Mouse (Mus musculus) midbrain, postnatal 0 days (tissue): Measurements from ENCODE around the gene Cit. TPM values are rescaled to one million over a fixed set of nuclear protein-coding genes. Genes with fewer than 3 reads are reported as not detected.

Experiments used
- ATAC-seq: fragments of 200-750 bp; cut with Nextera tagmentation; 2 replicates; pipeline ENCODE4 v1.8.0; 2017; ENCODE audit warnings: moderate number of reproducible peaks, mild to moderate bottlenecking, moderate TSS enrichment, moderate library complexity; ENCODE audit not compliant: low FRiP score
- DNase-seq: peaks from one replicate; pipeline ENCODE4 v3.0.0-alpha.2; 2015; ENCODE audit warnings: low spot score
- H3K27ac ChIP-seq: fragments of 300-500 bp; sonication (generic); 2 replicates; pipeline ENCODE4 v1.5.1; 2014; ENCODE audit warnings: low read depth, mild to moderate bottlenecking, low read length, mixed read lengths
- H3K27me3 ChIP-seq: fragments of 300-500 bp; sonication (generic); 2 replicates; pipeline ENCODE4 v1.6.1; 2014; ENCODE audit warnings: low read length, control low read depth, mixed read lengths; ENCODE audit not compliant: insufficient read depth
- H3K36me3 ChIP-seq: fragments of 300-500 bp; sonication (generic); 2 replicates; pipeline ENCODE4 v1.6.1; 2014; ENCODE audit warnings: low read length, control low read depth, mixed read lengths; ENCODE audit not compliant: insufficient read depth
- H3K4me1 ChIP-seq: fragments of 300-500 bp; sonication (generic); 2 replicates; pipeline ENCODE4 v1.6.1; 2014; ENCODE audit warnings: mild to moderate bottlenecking, control low read depth, antibody characterized with exemption, low read length, mixed read lengths; ENCODE audit not compliant: insufficient read depth
- H3K4me2 ChIP-seq: fragments of 300-500 bp; sonication (generic); 2 replicates; pipeline ENCODE4 v1.6.1; 2014; ENCODE audit warnings: low read depth, mild to moderate bottlenecking, low read length, mixed read lengths; ENCODE audit not compliant: poor library complexity, severe bottlenecking
- H3K4me3 ChIP-seq: fragments of 300-500 bp; sonication (generic); 2 replicates; pipeline ENCODE4 v1.5.1; 2014; ENCODE audit warnings: low read depth, mild to moderate bottlenecking, low read length, moderate library complexity
- H3K9ac ChIP-seq: fragments of 300-500 bp; sonication (generic); replicated peaks from 2 replicates; pipeline ENCODE4 v1.6.1; 2014; ENCODE audit warnings: mild to moderate bottlenecking, low read length, moderate library complexity, mixed read lengths; ENCODE audit not compliant: poor library complexity, severe bottlenecking
- H3K9me3 ChIP-seq: fragments of 300-500 bp; sonication (generic); 2 replicates; pipeline ENCODE4 v1.6.1; 2016; ENCODE audit warnings: low read length, control low read depth
- CTCF ChIP-seq: IDR thresholded peaks from 2 replicates; pipeline ENCODE4 v1.5.1; 2016; ENCODE audit warnings: antibody characterized with exemption, mild to moderate bottlenecking
- WGBS: fragments of 180-500 bp; shearing (Covaris S2); extraction: QIAGEN DNeasy Blood & Tissue Kit; methylation state at CpG from one replicate; pipeline ENCODE4 v1.1.7; 2014; 5-methylcytosine and 5-hydroxymethylcytosine counted together
- polyA plus RNA-seq: library from polyadenylated mRNA; unstranded; fragments of >200 nt; fragmentation: Nextera tagmentation; extraction: Ambion mirVana; gene quantifications from 2 replicates; pipeline ENCODE4 v1.2.1, GENCODE M21; 2015
- total RNA-seq: library from RNA; depleted of rRNA; stranded (reverse); fragments of >200 nt; gene quantifications from 2 replicates; pipeline ENCODE4 v1.2.3, GENCODE M21; 2014

The Cit gene
- total and polyA plus RNA-seq, 2 experiments from 2014 or later, result 34.7 to 35.9 TPM

- Histone ChIP-seq H3K27ac (no peak overlapping the region), H3K36me3 (peaks cover 45% of the 10 kb centered on the region), H3K4me2 (no peak overlapping the region), H3K9ac (no peak overlapping the region), H3K9me3 (no peaks in the 10 kb centered on the region), H3K4me3 (no peak overlapping the region), H3K27me3 (no peaks in the 10 kb centered on the region), H3K4me1 (no peaks in the 10 kb centered on the region)
- ATAC-seq (no peak), DNase-seq (no peak)
- 0 out of 2 replicates have a peak, but pooled peaks have one; percentile 12 for TF ChIP-seq CTCF
- 95% methylated on average over 3 of the region's 3 CpGs for WGBS
Observed at GRCm38 (mm10) chr5:115942389-115942788, 97.3 kb downstream of the Cit start.

- H3K27me3 ChIP-seq, result no peaks in the 10 kb centered on the region
- no peak overlapping the region for H3K27ac ChIP-seq
- no peak overlapping the region for H3K9ac ChIP-seq
- H3K36me3 ChIP-seq, result peaks cover 48% of the 10 kb centered on the region
- no peaks in the 10 kb centered on the region for H3K9me3 ChIP-seq
- no peak overlapping the region for H3K4me2 ChIP-seq
- H3K4me3 ChIP-seq, result no peak overlapping the region
- 59% methylated on average over 11 of the region's 11 CpGs for WGBS
- TF ChIP-seq CTCF, result no peak
- no peaks in the 10 kb centered on the region for H3K4me1 ChIP-seq
- ATAC-seq, result no peak
- no peak for DNase-seq
Observed at GRCm38 (mm10) chr5:115944791-115945490, 99.9 kb downstream of the Cit start.

GRCm38 (mm10) chr5:115947622-115948353, 102.7 kb downstream of the Cit start:
- Histone ChIP-seq H3K27me3 (no peaks in the 10 kb centered on the region), H3K9ac (no peak overlapping the region), H3K4me2 (no peak overlapping the region), H3K9me3 (no peaks in the 10 kb centered on the region; the same call in 1 of the 2 replicates), H3K4me1 (no peaks in the 10 kb centered on the region), H3K4me3 (no peak overlapping the region), H3K36me3 (peaks cover 51% of the 10 kb centered on the region), H3K27ac (no peak overlapping the region)
- WGBS, result 95% methylated on average over 15 of the region's 15 CpGs
- TF ChIP-seq CTCF, result no peak
- ATAC-seq, result no peak
- DNase-seq, result no peak

GRCm38 (mm10) chr5:115950936-115951335, 105.9 kb downstream of the Cit start:
- Histone ChIP-seq H3K27ac (no peak overlapping the region), H3K36me3 (peaks cover 59% of the 10 kb centered on the region), H3K9ac (no peak overlapping the region), H3K4me2 (no peak overlapping the region), H3K27me3 (no peaks in the 10 kb centered on the region), H3K4me1 (no peaks in the 10 kb centered on the region), H3K9me3 (no peaks in the 10 kb centered on the region; the same call in 1 of the 2 replicates), H3K4me3 (no peak overlapping the region)
- DNase-seq (no peak), ATAC-seq (no peak)
- no peak for TF ChIP-seq CTCF
- 90% methylated on average over 7 of the region's 7 CpGs for WGBS

- H3K36me3 ChIP-seq, result peaks cover 49% of the 10 kb centered on the region
Observed at GRCm38 (mm10) chr5:115953173-115953572, 108.1 kb downstream of the Cit start.

GRCm38 (mm10) chr5:115954084-115954483, 109.0 kb downstream of the Cit start:
- no peak for ATAC-seq
- DNase-seq, result no peak
- TF ChIP-seq CTCF, result no peak
- Histone ChIP-seq H3K36me3 (peaks cover 44% of the 10 kb centered on the region), H3K4me2 (no peak overlapping the region), H3K4me3 (no peak overlapping the region), H3K9ac (no peak overlapping the region), H3K27ac (no peak overlapping the region), H3K9me3 (no peaks in the 10 kb centered on the region; the same call in 1 of the 2 replicates), H3K27me3 (no peaks in the 10 kb centered on the region), H3K4me1 (no peaks in the 10 kb centered on the region)
- WGBS, result 95% methylated on average over 6 of the region's 6 CpGs

More at GRCm38 (mm10) chr5:115953173-115953572, 108.1 kb downstream of the Cit start:
- Histone ChIP-seq H3K4me2 (no peak overlapping the region), H3K4me1 (no peaks in the 10 kb centered on the region), H3K27me3 (no peaks in the 10 kb centered on the region), H3K9ac (no peak overlapping the region), H3K27ac (no peak overlapping the region), H3K4me3 (no peak overlapping the region), H3K9me3 (no peaks in the 10 kb centered on the region; the same call in 1 of the 2 replicates)
- TF ChIP-seq CTCF, result peak; percentile 50
- WGBS, result 96% methylated on average over 6 of the region's 6 CpGs
- DNase-seq (no peak), ATAC-seq (no peak)
